Mouse (Mus musculus) right cerebral cortex, postnatal 25 days (tissue): ENCODE measurements around the gene Ttc30a2.
"Not testable (repeated sequence)": the region's sequence is repeated elsewhere in the genome, so short reads cannot be mapped to it uniquely, and the experiment has no call there.

ENCODE experiments used
- DNase-seq: peaks from one replicate; pipeline ENCODE4 v3.0.0; 2022

Ttc30a2 gene

DNA sequence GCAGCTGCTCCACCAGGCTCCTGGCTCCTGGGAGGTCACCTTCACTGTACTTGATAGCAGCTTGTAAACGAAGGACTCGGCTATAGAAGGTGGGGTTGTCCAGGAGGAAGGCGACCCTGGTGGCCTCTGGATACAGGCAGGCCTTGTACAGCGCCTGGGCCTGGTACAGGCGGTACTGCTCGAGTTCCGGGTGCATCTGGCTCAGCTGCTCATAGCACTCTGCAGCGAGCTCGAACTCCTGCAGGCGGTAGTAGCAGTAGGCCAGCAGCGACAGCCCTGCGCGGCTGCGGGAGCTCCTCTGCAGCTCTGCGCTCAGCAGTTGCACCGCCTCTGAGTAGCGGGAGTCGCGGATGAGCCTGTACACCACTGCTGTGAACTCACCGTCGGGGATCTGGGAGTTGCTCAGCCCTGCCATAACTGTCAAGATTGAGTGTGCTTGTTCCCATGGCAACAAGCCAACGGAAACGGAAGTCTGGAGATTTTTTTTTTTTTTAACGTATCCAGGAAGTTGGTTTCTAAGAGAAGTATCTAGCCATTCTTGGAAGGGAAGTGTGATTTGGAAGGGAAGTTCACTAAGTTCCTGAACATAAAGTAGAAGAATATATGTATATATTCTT, at the start of gene Ttc30a2:
Gene Ttc30a2, minus strand, starts transcription at position 419 of the 617 bp plus-strand sequence.
- not testable (repeated sequence) for DNase-seq

- DNase-seq: no peak
Observed at GRCm38 (mm10) chr2:76016890-76017289, 38.9 kb upstream of the Ttc30a2 start.

- DNase-seq: no peak
Observed at GRCm38 (mm10) chr2:76016136-76016535, 38.2 kb upstream of the Ttc30a2 start.

DNA sequence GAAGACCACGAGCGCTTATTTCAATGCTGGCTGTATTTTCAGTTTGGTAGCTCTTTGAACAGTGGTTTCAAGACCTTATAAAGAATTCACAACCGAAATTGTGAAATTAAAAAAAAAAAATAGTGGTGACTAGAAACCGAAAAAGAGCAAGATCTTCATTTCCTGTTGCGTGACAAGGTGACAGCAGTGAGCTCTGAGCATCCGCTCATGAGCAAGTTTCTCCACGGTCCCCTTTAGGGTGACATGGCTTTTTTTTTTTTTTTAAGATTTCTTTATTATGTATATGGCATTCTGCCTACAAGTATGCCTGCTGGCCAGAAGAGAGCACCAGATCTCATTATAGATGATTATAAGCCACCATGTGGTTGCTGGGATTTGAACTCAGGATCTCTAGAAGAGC, 37.5 kb upstream of the Ttc30a2 start:
- DNase-seq: no peak

GRCm38 (mm10) chr2:76014659-76015058, 36.7 kb upstream of the Ttc30a2 start:
- DNase-seq: no peak

- no peak for DNase-seq
Observed at GRCm38 (mm10) chr2:76006194-76006593, 28.2 kb upstream of the Ttc30a2 start.

DNA sequence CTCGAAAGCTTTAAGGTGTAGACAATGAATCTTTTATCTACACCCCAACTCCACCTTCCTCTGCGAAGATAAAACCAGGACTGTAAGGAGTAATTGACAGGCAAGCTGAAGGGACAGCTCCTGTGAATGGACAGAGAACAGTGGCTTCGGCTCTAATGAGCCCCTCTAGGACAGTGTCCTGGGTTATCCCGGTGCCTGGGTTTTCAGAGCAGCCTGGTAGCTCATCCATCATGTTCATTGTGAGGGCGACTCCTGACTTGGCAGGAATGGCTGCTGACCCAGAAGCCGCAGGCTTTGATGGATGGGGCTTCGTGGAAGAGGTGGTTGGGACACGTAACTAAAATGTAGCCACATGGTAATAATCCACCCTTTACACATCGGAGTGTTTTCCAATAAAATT, 24.9 kb upstream of the Ttc30a2 start:
- DNase-seq: no peak

DNA sequence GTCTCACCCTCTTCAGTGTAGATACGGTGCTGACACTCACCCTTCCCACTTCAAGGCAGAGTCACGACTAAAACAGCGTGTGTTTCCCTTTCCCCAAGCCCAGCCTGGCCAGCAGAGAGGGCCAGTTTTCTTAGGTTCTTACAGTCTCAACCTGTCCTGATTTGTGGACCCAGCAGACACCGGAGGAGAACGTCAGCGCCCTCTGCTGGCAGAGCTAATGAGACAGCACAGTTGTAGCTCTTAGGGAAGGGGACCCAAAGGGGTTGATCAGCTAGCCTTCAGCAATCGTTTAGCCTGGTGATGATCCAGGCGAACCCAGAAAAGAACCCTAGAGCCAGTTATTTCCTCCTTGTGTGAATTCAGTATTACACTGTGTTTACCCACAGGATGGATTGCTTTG, 23.4 kb upstream of the Ttc30a2 start:
- DNase-seq: peak; percentile 32

DNA sequence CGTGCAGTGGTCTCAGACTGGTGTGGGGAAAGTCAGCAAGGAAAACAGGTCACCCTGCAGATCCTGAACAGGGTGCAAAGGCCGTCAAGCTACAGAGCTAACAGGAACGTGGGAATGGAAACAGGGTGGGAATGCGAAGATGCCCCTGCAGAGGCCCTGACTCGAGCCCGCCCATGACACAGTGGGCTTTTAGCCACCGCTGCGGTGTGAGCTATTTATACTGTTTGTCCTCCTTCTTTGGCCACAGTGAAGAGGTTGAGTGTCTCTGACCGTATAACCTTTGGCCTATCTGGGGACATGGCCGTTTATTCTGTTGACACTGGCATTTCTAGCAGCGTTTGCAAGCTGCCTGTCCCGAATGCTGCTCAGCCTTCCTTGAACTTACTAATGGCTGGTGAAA, 21.7 kb upstream of the Ttc30a2 start:
- DNase-seq: no peak

DNA sequence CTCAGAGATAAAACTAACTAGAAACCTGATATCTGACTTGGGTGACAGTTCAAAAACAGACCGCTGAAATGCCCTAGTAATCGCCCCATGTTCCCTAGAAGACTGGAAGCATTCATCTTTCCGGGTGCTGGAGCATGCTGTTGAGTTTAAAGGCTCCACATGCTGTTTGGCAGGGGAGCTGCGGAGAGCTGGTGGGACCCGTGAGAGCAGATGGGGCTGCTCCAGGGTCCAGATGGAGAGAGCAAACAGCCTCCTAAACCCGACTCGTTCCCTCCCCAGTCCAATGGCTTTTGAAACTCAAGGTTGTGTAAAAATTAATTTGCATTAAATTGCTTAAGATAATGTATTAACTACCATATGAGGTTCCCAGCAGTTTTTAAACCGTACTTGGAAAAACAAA, 20.7 kb upstream of the Ttc30a2 start:
- no peak for DNase-seq

DNA sequence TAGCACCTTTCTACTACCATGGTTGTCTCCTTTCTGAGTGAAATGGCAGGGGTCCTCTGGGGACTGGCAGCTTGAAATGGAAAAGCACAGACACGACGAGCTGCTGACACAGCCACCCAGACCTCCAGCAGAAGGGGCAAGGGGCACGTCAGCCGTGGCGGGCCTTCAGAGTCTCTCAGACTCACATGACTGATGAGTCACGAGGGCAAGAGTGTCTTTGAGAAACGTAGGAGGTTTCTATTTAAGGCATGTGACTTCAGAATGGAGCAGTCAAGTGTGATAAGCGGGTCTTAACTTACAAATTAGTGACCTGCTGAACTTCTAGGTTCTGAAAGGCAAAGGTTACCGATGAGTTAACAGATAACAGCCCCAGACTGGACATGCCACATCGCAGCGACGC, 19.8 kb upstream of the Ttc30a2 start:
- no peak for DNase-seq

DNA sequence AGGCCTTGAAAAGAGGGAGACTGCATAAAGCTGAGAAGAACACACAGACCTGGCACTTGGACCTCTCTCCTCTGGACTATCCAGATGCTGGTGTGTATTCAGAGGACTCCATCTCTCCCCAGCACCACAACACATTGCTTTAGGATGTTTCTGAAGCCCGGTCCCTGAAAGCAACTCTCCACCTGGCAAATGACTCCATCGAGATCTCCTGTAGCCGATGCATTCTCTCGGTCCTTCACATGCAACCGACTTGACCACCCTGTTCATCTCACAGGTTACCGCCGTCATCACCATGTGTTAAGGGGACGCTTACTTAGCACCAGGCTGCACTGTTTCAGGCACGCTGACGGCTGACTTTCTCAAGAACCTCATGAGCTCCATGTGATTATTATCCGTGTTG, 16.9 kb upstream of the Ttc30a2 start:
- DNase-seq: no peak

- DNase-seq: no peak
Observed at GRCm38 (mm10) chr2:75991581-75992205, 13.7 kb upstream of the Ttc30a2 start.

DNA sequence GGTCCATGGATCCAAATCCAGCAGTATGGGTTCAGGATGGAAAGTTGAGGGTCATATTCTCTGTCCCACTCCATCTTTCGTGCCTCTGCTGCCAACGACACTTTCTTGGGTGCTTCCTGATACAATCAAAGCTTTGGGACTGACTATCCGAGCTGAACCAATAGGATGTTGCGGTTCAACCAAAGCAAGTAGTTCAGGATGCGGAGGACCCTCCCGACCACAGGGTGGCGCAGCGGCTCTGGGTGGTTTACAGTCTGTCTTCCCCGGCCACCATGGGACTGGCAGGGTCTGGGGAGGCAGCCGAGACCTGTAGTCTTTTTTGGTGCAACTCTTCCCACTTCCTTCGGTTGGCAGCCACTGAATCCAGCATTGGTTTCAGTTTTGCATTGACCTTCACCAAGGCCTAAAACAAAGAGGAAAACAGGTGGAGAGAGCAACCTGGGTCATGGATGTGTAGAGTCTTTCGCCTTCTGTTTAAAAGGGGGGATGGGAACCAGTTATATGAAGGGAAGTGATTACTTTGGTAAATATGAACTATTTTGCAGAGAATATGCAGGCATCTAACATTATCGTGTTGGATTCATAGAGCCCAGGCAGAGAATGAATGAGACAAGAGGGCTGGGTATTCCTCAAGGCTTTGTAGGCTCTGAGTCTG, 13.0 kb upstream of the Ttc30a2 start:
- peak; percentile 43 for DNase-seq

GRCm38 (mm10) chr2:75989694-75990093, 11.7 kb upstream of the Ttc30a2 start:
- no peak for DNase-seq

GRCm38 (mm10) chr2:75988779-75989363, 10.9 kb upstream of the Ttc30a2 start:
- no peak for DNase-seq

GRCm38 (mm10) chr2:75988378-75988777, 10.4 kb upstream of the Ttc30a2 start:
- no peak for DNase-seq

DNA sequence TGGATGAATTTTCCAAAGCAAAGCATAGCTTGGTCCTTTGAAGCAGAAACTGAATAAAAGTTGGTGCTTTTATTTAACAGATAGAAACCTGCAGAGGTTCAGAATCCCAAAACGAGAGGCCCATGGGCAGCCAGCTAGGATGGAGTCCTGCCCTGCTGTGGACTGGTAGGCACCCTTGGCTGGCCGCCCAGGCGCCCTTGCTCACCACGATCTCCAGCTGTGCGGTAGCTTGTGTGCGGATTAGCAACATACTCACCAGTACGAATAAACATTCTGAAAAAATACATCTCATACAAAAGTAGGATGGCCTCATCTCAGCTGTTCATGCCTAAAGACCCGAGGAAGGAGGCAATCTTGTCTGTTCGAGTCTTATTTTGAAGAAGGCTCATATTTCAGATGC, 9.8 kb upstream of the Ttc30a2 start:
- no peak for DNase-seq

DNA sequence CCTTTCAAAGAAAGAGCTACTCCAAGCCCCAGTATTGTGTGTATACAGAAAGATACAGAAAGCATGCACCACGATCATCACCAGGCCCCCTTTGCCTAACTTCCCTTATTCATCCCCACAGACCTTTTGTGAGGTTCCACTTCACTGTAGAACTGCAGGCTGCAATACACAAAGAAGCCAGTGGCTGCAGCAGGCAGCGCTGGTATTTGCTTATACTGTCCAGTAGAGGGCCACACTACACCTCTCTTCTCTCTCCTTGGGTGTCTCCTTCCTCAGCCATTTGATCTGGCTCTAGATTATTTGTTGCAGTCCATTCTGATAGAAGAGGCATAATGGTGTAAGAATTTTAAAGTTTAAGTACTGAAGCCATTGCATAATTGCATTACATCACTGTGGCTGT, 7.2 kb upstream of the Ttc30a2 start:
- DNase-seq: peak; percentile 67

DNA sequence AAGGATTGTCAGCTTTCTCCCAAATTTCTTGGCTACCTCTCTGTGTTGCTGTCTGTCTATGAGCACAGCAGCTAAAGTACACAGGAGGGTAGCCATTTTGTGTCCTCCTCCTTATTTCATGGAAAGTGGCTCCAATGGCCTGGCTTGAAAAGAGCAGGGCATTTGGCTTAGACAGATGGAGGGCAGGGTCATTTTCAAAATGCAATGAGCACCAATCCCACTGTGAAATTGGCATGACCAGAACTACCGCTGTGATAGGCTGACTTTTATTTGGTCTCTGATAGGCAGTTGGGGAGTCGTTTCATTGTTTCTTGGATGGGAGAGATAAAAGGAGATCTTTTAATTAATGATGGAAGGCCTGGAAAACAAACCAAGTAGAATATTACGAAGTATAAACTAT, 5.9 kb upstream of the Ttc30a2 start:
- DNase-seq: no peak

GRCm38 (mm10) chr2:75983091-75983490, 5.1 kb upstream of the Ttc30a2 start:
- no peak for DNase-seq

DNA sequence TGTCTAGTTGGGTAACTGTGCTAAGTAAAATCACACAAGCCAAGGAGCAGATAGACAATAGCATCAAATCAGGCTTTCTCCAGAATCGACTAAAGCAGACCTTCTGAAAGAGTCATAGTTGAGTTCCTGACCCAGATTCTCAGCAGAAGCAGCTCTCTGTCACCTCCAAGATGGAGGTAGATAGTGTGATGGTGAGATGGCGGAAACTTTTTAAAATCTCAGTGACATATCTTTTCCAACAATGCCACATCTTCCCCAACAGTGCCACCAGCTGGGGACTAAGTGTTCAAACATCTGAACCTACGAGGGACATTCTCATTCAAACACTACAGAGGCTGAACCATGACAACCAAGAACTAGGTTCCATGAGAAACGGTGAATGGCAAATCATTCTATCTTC, 4.7 kb upstream of the Ttc30a2 start:
- DNase-seq: no peak

GRCm38 (mm10) chr2:75981440-75982081, 3.6 kb upstream of the Ttc30a2 start, which contains the start of gene Ttc30a1:
Gene Ttc30a1, minus strand, starts transcription at chr2:75981967.
- DNase-seq: peak; percentile 85
